Comparison of ENCODE assay signal across 9 mouse cellular contexts in genomic region chr6:115174845-115175244, GRCm38 (mm10). TPM values are rescaled to one million over a fixed set of nuclear protein-coding genes. Genes with fewer than 3 reads are reported as not detected.
DNase-seq lines count a peak whose midpoint lies in the region; ATAC-seq and TF ChIP-seq lines count a peak whose summit lies in the region.
"Had no signal": no experiment of that assay in that cellular context is flagged by ENCODE, and none has a peak within 500 bp of the region (broad histone marks: within the 10 kb centered on the region; RNA-seq: fewer than 3 reads in every experiment).

No protein-coding gene starts in this region.

- H3K36me3 ChIP-seq in intestine, postnatal 0 days (ENCODE audit: control insufficient read depth, insufficient read depth) = no peaks in the 10 kb centered on the region
- no peaks in the 10 kb centered on the region for H3K36me3 ChIP-seq in intestine, embryonic 16.5 days (ENCODE audit: control insufficient read depth, insufficient read depth, low read length)
- H3K36me3 ChIP-seq in lung, postnatal 0 days (ENCODE audit: insufficient read depth, low read length) = no peaks in the 10 kb centered on the region
- H3K36me3 ChIP-seq: embryonic facial prominence, embryonic 15.5 days had no signal

- H3K4me1 ChIP-seq in intestine, postnatal 0 days (replicated peaks; ENCODE audit: control insufficient read depth, insufficient read depth, low read length) = no peaks in the 10 kb centered on the region
- no peaks in the 10 kb centered on the region for H3K4me1 ChIP-seq in intestine, embryonic 16.5 days (ENCODE audit: control insufficient read depth, insufficient read depth, low read length)
- no peaks in the 10 kb centered on the region for H3K4me1 ChIP-seq in bone marrow, adult 2 months (ENCODE audit: control insufficient read depth, insufficient read depth, low read length)
- no peaks in the 10 kb centered on the region for H3K4me1 ChIP-seq in lung, postnatal 0 days (ENCODE audit: insufficient read depth, low read depth, low read length)
- H3K4me1 ChIP-seq: embryonic facial prominence, embryonic 15.5 days had no signal

- DNase-seq in ES-CJ7 (ENCODE audit: low read depth, low spot score) = peak; percentile 46
- DNase-seq in lung, postnatal 0 days (ENCODE audit: low spot score) = peak; percentile 40
- no peak for DNase-seq in natural killer cell, adult 2 months (ENCODE audit: low spot score in 2 of 2)

- no peak for TF ChIP-seq POLR2A in bone marrow, adult 2 months (IDR thresholded peaks at IDR 0.05; ENCODE audit: borderline replicate concordance, control insufficient read depth, low read depth, low read length)

- TF ChIP-seq CTCF in intestine, postnatal 0 days (IDR thresholded peaks at IDR 0.05; ENCODE audit: low read depth) = peak; percentile 76
- TF ChIP-seq CTCF in bone marrow, adult 2 months (IDR thresholded peaks at IDR 0.05; ENCODE audit: control insufficient read depth, insufficient read depth, low read length) = peak; percentile 43; the same call in 1 of the 2 replicates
- peak; percentile 82 for TF ChIP-seq CTCF in lung, postnatal 0 days (IDR thresholded peaks at IDR 0.05)

- 28% methylated on average over 3 of the region's 3 CpGs for WGBS in intestine, postnatal 0 days
- 36% methylated on average over 3 of the region's 3 CpGs for WGBS in intestine, embryonic 16.5 days
- WGBS in bone marrow, adult 2 months = 25% methylated on average over 3 of the region's 3 CpGs
- 28% methylated on average over 3 of the region's 3 CpGs for WGBS in lung, postnatal 0 days

- H3K4me2 ChIP-seq in intestine, postnatal 0 days (replicated peaks; ENCODE audit: low read depth) = no peak overlapping the region
- H3K4me2 ChIP-seq in intestine, embryonic 16.5 days (ENCODE audit: low read depth, low read length) = no peak overlapping the region
- no peak overlapping the region for H3K4me2 ChIP-seq in lung, postnatal 0 days (replicated peaks; ENCODE audit: low read depth, low read length)
- H3K4me2 ChIP-seq: embryonic facial prominence, embryonic 15.5 days had no signal

- no peak overlapping the region for H3K9ac ChIP-seq in intestine, postnatal 0 days (ENCODE audit: low read depth, low read length)
- no peak overlapping the region for H3K9ac ChIP-seq in intestine, embryonic 16.5 days (ENCODE audit: low read depth, low read length)
- no peak overlapping the region for H3K9ac ChIP-seq in lung, postnatal 0 days (replicated peaks; ENCODE audit: low read depth)
- H3K9ac ChIP-seq: embryonic facial prominence, embryonic 15.5 days had no signal

- no peak overlapping the region for H3K4me3 ChIP-seq in intestine, postnatal 0 days (ENCODE audit: low read depth, low read length)
- no peak overlapping the region for H3K4me3 ChIP-seq in intestine, embryonic 16.5 days (ENCODE audit: low read length)
- no peak overlapping the region for H3K4me3 ChIP-seq in bone marrow, adult 2 months (replicated peaks; ENCODE audit: control insufficient read depth, low read depth, low read length)
- no peak overlapping the region for H3K4me3 ChIP-seq in lung, postnatal 0 days (ENCODE audit: low read depth, low read length)
- H3K4me3 ChIP-seq: embryonic facial prominence, embryonic 15.5 days had no signal

- ATAC-seq in intestine, postnatal 0 days = no peak
- ATAC-seq in intestine, embryonic 16.5 days = no peak
- no peak for ATAC-seq in lung, postnatal 0 days
- no peak for ATAC-seq in frontal cortex, adult (ENCODE audit: low TSS enrichment)

- no peaks in the 10 kb centered on the region for H3K27me3 ChIP-seq in intestine, postnatal 0 days (replicated peaks; ENCODE audit: control insufficient read depth, insufficient read depth, low read length)
- no peaks in the 10 kb centered on the region for H3K27me3 ChIP-seq in intestine, embryonic 16.5 days (replicated peaks; ENCODE audit: control insufficient read depth, insufficient read depth, low read length)
- no peaks in the 10 kb centered on the region for H3K27me3 ChIP-seq in lung, postnatal 0 days (replicated peaks; ENCODE audit: insufficient read depth, low read length)
- H3K27me3 ChIP-seq: embryonic facial prominence, embryonic 15.5 days had no signal

- H3K9me3 ChIP-seq in intestine, postnatal 0 days (ENCODE audit: control insufficient read depth) = no peaks in the 10 kb centered on the region
- H3K9me3 ChIP-seq in intestine, embryonic 16.5 days (ENCODE audit: control insufficient read depth, low read length) = no peaks in the 10 kb centered on the region
- H3K9me3 ChIP-seq in lung, postnatal 0 days (ENCODE audit: low read length) = no peaks in the 10 kb centered on the region
- H3K9me3 ChIP-seq: embryonic facial prominence, embryonic 15.5 days had no signal

- no peak overlapping the region for H3K27ac ChIP-seq in intestine, postnatal 0 days (ENCODE audit: low read depth, low read length)
- H3K27ac ChIP-seq in intestine, embryonic 16.5 days (ENCODE audit: low read length) = no peak overlapping the region
- no peak overlapping the region for H3K27ac ChIP-seq in bone marrow, adult 2 months (ENCODE audit: control insufficient read depth, insufficient read depth, low read depth, low read length, poor library complexity)
- no peak overlapping the region for H3K27ac ChIP-seq in lung, postnatal 0 days (ENCODE audit: low read length)
- H3K27ac ChIP-seq: embryonic facial prominence, embryonic 15.5 days had no signal

- TF ChIP-seq EP300 in lung, postnatal 0 days (IDR thresholded peaks at IDR 0.05) = no peak

RNA-seq across cellular contexts. Expression of gene Syn2, which starts 40.1 kb away (rescaled TPM):
- polyA plus RNA-seq in intestine, postnatal 0 days (2015; fragmentation: Nextera tagmentation; extraction: Ambion mirVana) = 4.7 and 4.9 TPM in 2 replicates
- polyA plus RNA-seq in intestine, embryonic 16.5 days (2015; fragmentation: Nextera tagmentation; extraction: Ambion mirVana) = 0.89 and 1.9 TPM in 2 replicates
- 1.4 TPM in 1 of 2 replicates, not detected in the other for polyA plus RNA-seq in bone marrow, adult 2 months (2011; ENCODE audit: insufficient read depth, insufficient read length, low replicate concordance, missing spikeins)
- 1.0 and 1.4 TPM in 2 replicates for polyA plus RNA-seq in lung, postnatal 0 days (2015; fragmentation: Nextera tagmentation; extraction: Ambion mirVana)

RNA-seq across cellular contexts. Expression of gene Gm17482, which starts 52.3 kb away (rescaled TPM):
- not detected in 2 replicates for polyA plus RNA-seq in intestine, postnatal 0 days (2015; fragmentation: Nextera tagmentation; extraction: Ambion mirVana)
- polyA plus RNA-seq in intestine, embryonic 16.5 days (2015; fragmentation: Nextera tagmentation; extraction: Ambion mirVana) = not detected in 2 replicates
- polyA plus RNA-seq in bone marrow, adult 2 months (2011; ENCODE audit: insufficient read depth, insufficient read length, low replicate concordance, missing spikeins) = not detected in 2 replicates
- not detected in 2 replicates for polyA plus RNA-seq in lung, postnatal 0 days (2015; fragmentation: Nextera tagmentation; extraction: Ambion mirVana)
- polyA plus RNA-seq: embryonic facial prominence, embryonic 15.5 days; limb, embryonic 14.5 days had no signal

Comparison
In these comparisons a context has a peak if more than half of its experiments do, and no peak if none do; other contexts are left out.
1. DNase-seq: peak in ES-CJ7 (single experiment) and lung, postnatal 0 days (single experiment); none in natural killer cell, adult 2 months (0 of 2).
2. Peak in every context shown above with its lines, with median percentiles within 50 percentile points of each other: CTCF ChIP-seq.